Mouse (Mus musculus) cerebellum, adult 9-11 months (tissue): ENCODE measurements around the gene Myt1l.

ENCODE experiments used
- DNase-seq: peaks from one replicate; pipeline ENCODE4 v3.0.0; 2022

Myt1l gene

GRCm38 (mm10) chr12:29528031-29528771 lies at the start of gene Myt1l:
Gene Myt1l (plus strand): TSS chr12:29528384.
- peak; percentile 66 for DNase-seq

GRCm38 (mm10) chr12:29486424-29487035 lies 41.7 kb upstream of the Myt1l start:
- DNase-seq, result no peak

GRCm38 (mm10) chr12:29526236-29526644 lies 1.9 kb upstream of the Myt1l start:
- DNase-seq, result peak; percentile 83

GRCm38 (mm10) chr12:29527048-29527761 lies 979 bp upstream of the Myt1l start:
- peak; percentile 90 for DNase-seq

GRCm38 (mm10) chr12:29530241-29530725 lies 2.1 kb downstream of the Myt1l start:
- DNase-seq, result peak; percentile 65

- no peak for DNase-seq
These were observed 2.6 kb downstream of the Myt1l start for GRCm38 (mm10) chr12:29530823-29531222.

- peak; percentile 76 for DNase-seq
These were observed 5.1 kb downstream of the Myt1l start for GRCm38 (mm10) chr12:29533071-29533876.

- DNase-seq, result peak; percentile 60
These were observed 6.1 kb downstream of the Myt1l start for GRCm38 (mm10) chr12:29534326-29534725.

GRCm38 (mm10) chr12:29534761-29535300 lies 6.6 kb downstream of the Myt1l start:
- DNase-seq, result peak; percentile 66

GRCm38 (mm10) chr12:29537916-29538315 lies 9.7 kb downstream of the Myt1l start:
- DNase-seq, result peak; percentile 69

- peak; percentile 65 for DNase-seq
These were observed 10.3 kb downstream of the Myt1l start for GRCm38 (mm10) chr12:29538456-29538855.

GRCm38 (mm10) chr12:29539106-29539505 lies 10.9 kb downstream of the Myt1l start:
- DNase-seq, result no peak

- no peak for DNase-seq
These were observed 12.6 kb downstream of the Myt1l start for GRCm38 (mm10) chr12:29540741-29541140.

- DNase-seq, result no peak
These were observed 17.9 kb downstream of the Myt1l start for GRCm38 (mm10) chr12:29546073-29546472.

GRCm38 (mm10) chr12:29547112-29547511 lies 18.9 kb downstream of the Myt1l start:
- DNase-seq, result peak; percentile 67

GRCm38 (mm10) chr12:29547755-29548154 lies 19.6 kb downstream of the Myt1l start:
- DNase-seq, result peak; percentile 90

GRCm38 (mm10) chr12:29553138-29553537 lies 25.0 kb downstream of the Myt1l start:
- no peak for DNase-seq

GRCm38 (mm10) chr12:29555718-29556117 lies 27.5 kb downstream of the Myt1l start:
- no peak for DNase-seq

- DNase-seq, result no peak
These were observed 28.2 kb downstream of the Myt1l start for GRCm38 (mm10) chr12:29556408-29556807.

- DNase-seq, result no peak
These were observed 28.7 kb downstream of the Myt1l start for GRCm38 (mm10) chr12:29556901-29557300.

GRCm38 (mm10) chr12:29559769-29560168 lies 31.6 kb downstream of the Myt1l start:
- DNase-seq, result no peak

GRCm38 (mm10) chr12:29561222-29561621 lies 33.0 kb downstream of the Myt1l start:
- DNase-seq, result no peak
